ENCODE assay signal across 11 mouse cellular contexts in genomic region chr4:100664619-100665264, GRCm38 (mm10).
A peak's percentile ranks its signal among the peaks of the same experiment; 100 is the strongest.
DNase-seq lines count a peak whose midpoint lies in the region; ATAC-seq and TF ChIP-seq lines count a peak whose summit lies in the region.
"Had no signal": no experiment of that assay in that cellular context is flagged by ENCODE, and none has a peak within 500 bp of the region (broad histone marks: within the 10 kb centered on the region; RNA-seq: fewer than 3 reads in every experiment).

No protein-coding gene starts in this region.

- no peak overlapping the region for H3K4me2 ChIP-seq in midbrain, embryonic 11.5 days
- H3K4me2 ChIP-seq: heart, embryonic 15.5 days; limb, embryonic 15.5 days had no signal

- no peak overlapping the region for H3K27ac ChIP-seq in midbrain, embryonic 11.5 days (ENCODE audit: low read depth, low read length)
- H3K27ac ChIP-seq in cerebellum, adult 2 months (ENCODE audit: insufficient read depth, low read length): no peak overlapping the region
- H3K27ac ChIP-seq: heart, embryonic 15.5 days; limb, embryonic 15.5 days had no signal

- DNase-seq in retina, postnatal 1 day: peak; percentile 19
- DNase-seq in retina, embryonic 14.5 days (ENCODE audit: low spot score): no peak
- DNase-seq in fat pad, adult 2 months (ENCODE audit: extremely low read depth, low read depth, low spot score): peak; percentile 39
- peak; percentile 96 for DNase-seq in midbrain, embryonic 11.5 days (ENCODE audit: low spot score, missing footprints)
- DNase-seq in cerebellum, adult 11-12 months: no peak
- DNase-seq in adrenal gland, postnatal 4 days (ENCODE audit: low spot score in 2 of 2): no peak
- DNase-seq in ovary, postnatal 10 days (ENCODE audit: low spot score): no peak
- DNase-seq in cerebellum, adult 2 months: no peak
- DNase-seq: kidney, postnatal 25 days had no signal

- no peak overlapping the region for H3K4me3 ChIP-seq in midbrain, embryonic 11.5 days (ENCODE audit: low read depth, low read length)
- H3K4me3 ChIP-seq in cerebellum, adult 2 months (replicated peaks; ENCODE audit: insufficient read depth, low read depth, low read length): no peak overlapping the region
- H3K4me3 ChIP-seq: heart, embryonic 15.5 days; limb, embryonic 15.5 days had no signal

- no peaks in the 10 kb centered on the region for H3K36me3 ChIP-seq in midbrain, embryonic 11.5 days (ENCODE audit: control insufficient read depth, insufficient read depth, low read length)
- H3K36me3 ChIP-seq: heart, embryonic 15.5 days; limb, embryonic 15.5 days had no signal

- peak overlapping the region; percentile 4; the same call in 1 of the 2 replicates for H3K9ac ChIP-seq in midbrain, embryonic 11.5 days (ENCODE audit: low read length)
- H3K9ac ChIP-seq: heart, embryonic 15.5 days; limb, embryonic 15.5 days had no signal

- no peaks in the 10 kb centered on the region for H3K9me3 ChIP-seq in midbrain, embryonic 11.5 days (ENCODE audit: control insufficient read depth, low read length)
- H3K9me3 ChIP-seq: heart, embryonic 15.5 days; limb, embryonic 15.5 days had no signal

- TF ChIP-seq POLR2A in cerebellum, adult 2 months (IDR thresholded peaks at IDR 0.05; ENCODE audit: borderline replicate concordance, insufficient read depth, low read length): no peak

- 40% methylated on average over 5 of the region's 5 CpGs for WGBS in midbrain, embryonic 11.5 days
- 28% methylated on average over 5 of the region's 5 CpGs for WGBS in cerebellum, adult 2 months

- no peaks in the 10 kb centered on the region for H3K27me3 ChIP-seq in midbrain, embryonic 11.5 days (ENCODE audit: control insufficient read depth, insufficient read depth, low read length)
- no peaks in the 10 kb centered on the region for H3K27me3 ChIP-seq in cerebellum, adult 2 months (ENCODE audit: control insufficient read depth, insufficient read depth, low read length)
- H3K27me3 ChIP-seq: heart, embryonic 15.5 days; limb, embryonic 15.5 days had no signal

- peak; percentile 91 for ATAC-seq in midbrain, embryonic 11.5 days (ENCODE audit: low FRiP score)

- TF ChIP-seq CTCF in cerebellum, adult 2 months (IDR thresholded peaks at IDR 0.05; ENCODE audit: borderline replicate concordance, insufficient read depth, low read depth, low read length): no peak

- peaks cover 5% of the 10 kb centered on the region for H3K4me1 ChIP-seq in midbrain, embryonic 11.5 days (ENCODE audit: control insufficient read depth, insufficient read depth, low read length)
- H3K4me1 ChIP-seq in cerebellum, adult 2 months (ENCODE audit: control insufficient read depth, insufficient read depth, low read length): 0 out of 2 replicates have a peak, but pooled peaks cover 2% of the 10 kb centered on the region

Comparison
In these comparisons a context has a peak if more than half of its experiments do, and no peak if none do; other contexts are left out.
1. DNase-seq: peak in retina, postnatal 1 day (single experiment), fat pad, adult 2 months (single experiment) and midbrain, embryonic 11.5 days (single experiment); none in retina, embryonic 14.5 days (single experiment), cerebellum, adult 11-12 months (single experiment), adrenal gland, postnatal 4 days (0 of 2), ovary, postnatal 10 days (single experiment) and cerebellum, adult 2 months (0 of 2).